Mouse (Mus musculus) cerebellum, adult 2 months (tissue): ENCODE results near the gene Smim4. TPM values are rescaled to one million over a fixed set of nuclear protein-coding genes. Genes with fewer than 3 reads are reported as not detected.

Source experiments
- DNase-seq, 2 experiments: peaks; one replicate each; pipeline ENCODE4 v3.0.0; 2021
- H3K27ac ChIP-seq: fragments of 200-500 bp; 2 replicates; pipeline ENCODE4 v1.5.1; 2012; ENCODE audit warnings: low read length, control low read depth, inconsistent platforms; ENCODE audit not compliant: insufficient read depth
- H3K27me3 ChIP-seq: fragments of 200-500 bp; 2 replicates; pipeline ENCODE4 v1.6.1; 2012; ENCODE audit warnings: inconsistent platforms, mild to moderate bottlenecking, low read length, moderate library complexity; ENCODE audit not compliant: control insufficient read depth, insufficient read depth
- H3K4me1 ChIP-seq: fragments of 200-500 bp; 2 replicates; pipeline ENCODE4 v1.6.1; 2011; ENCODE audit warnings: low read length; ENCODE audit not compliant: control insufficient read depth, insufficient read depth
- H3K4me3 ChIP-seq: fragments of 200-500 bp; replicated peaks from 2 replicates; pipeline ENCODE3; 2011; ENCODE audit warnings: mild to moderate bottlenecking, low read depth, low read length, control low read depth; ENCODE audit not compliant: insufficient read depth
- CTCF ChIP-seq: fragments of 200-500 bp; IDR thresholded peaks from 2 replicates; pipeline ENCODE4 v1.5.1; 2011; ENCODE audit warnings: low read depth, mild to moderate bottlenecking, control low read depth, low read length, moderate library complexity, borderline replicate concordance; ENCODE audit not compliant: insufficient read depth
- POLR2A ChIP-seq: fragments of 200-500 bp; IDR thresholded peaks from 2 replicates; pipeline ENCODE4 v1.6.1; 2011; ENCODE audit warnings: low read length, control low read depth, borderline replicate concordance; ENCODE audit not compliant: insufficient read depth
- WGBS: fragments of 180-500 bp; shearing (Covaris S2); methylation state at CpG from one replicate; pipeline ENCODE4 v1.1.7; 2018; 5-methylcytosine and 5-hydroxymethylcytosine counted together
- polyA plus RNA-seq: library from polyadenylated mRNA; depleted of rRNA; stranded (reverse); fragments of >200 nt; gene quantifications from 2 replicates; pipeline ENCODE4 v1.2.3, GENCODE M21; 2012

The Smim4 gene
- polyA plus RNA-seq, 1 experiment, result 35.3 TPM

- 79% methylated on average over 7 of the region's 7 CpGs for WGBS
- H3K4me1 ChIP-seq, result peaks cover 13% of the 10 kb centered on the region
- H3K4me3 ChIP-seq, result no peak overlapping the region
- H3K27ac ChIP-seq, result no peak overlapping the region
- no peak for DNase-seq
- no peak for TF ChIP-seq POLR2A
- TF ChIP-seq CTCF, result no peak
- no peaks in the 10 kb centered on the region for H3K27me3 ChIP-seq
These were observed 32.4 kb upstream of the Smim4 start for GRCm38 (mm10) chr14:31161191-31161590.

GRCm38 (mm10) chr14:31160196-31161150, 31.7 kb upstream of the Smim4 start:
- Histone ChIP-seq H3K4me3 (no peak overlapping the region), H3K4me1 (peaks cover 10% of the 10 kb centered on the region), H3K27ac (no peak overlapping the region), H3K27me3 (no peaks in the 10 kb centered on the region)
- TF ChIP-seq POLR2A, result no peak
- no peak for TF ChIP-seq CTCF
- DNase-seq, result no peak
- WGBS, result 65% methylated on average over 27 of the region's 27 CpGs

- WGBS, result 56% methylated on average over 11 of the region's 11 CpGs
- Histone ChIP-seq H3K4me1 (no peaks in the 10 kb centered on the region), H3K27me3 (no peaks in the 10 kb centered on the region), H3K27ac (no peak overlapping the region), H3K4me3 (no peak overlapping the region)
- no peak for TF ChIP-seq CTCF
- no peak for TF ChIP-seq POLR2A
- no peak for DNase-seq
These were observed 16.9 kb upstream of the Smim4 start for GRCm38 (mm10) chr14:31145694-31146093.

- no peak for DNase-seq
- Histone ChIP-seq H3K4me3 (no peak overlapping the region), H3K27ac (no peak overlapping the region), H3K4me1 (peaks cover 4% of the 10 kb centered on the region; the same call in 1 of the 2 replicates), H3K27me3 (no peaks in the 10 kb centered on the region)
- 92% methylated on average over 14 of the region's 14 CpGs for WGBS
- TF ChIP-seq POLR2A (no peak), CTCF (no peak)
These were observed 12.3 kb upstream of the Smim4 start for GRCm38 (mm10) chr14:31141011-31141410.

DNA sequence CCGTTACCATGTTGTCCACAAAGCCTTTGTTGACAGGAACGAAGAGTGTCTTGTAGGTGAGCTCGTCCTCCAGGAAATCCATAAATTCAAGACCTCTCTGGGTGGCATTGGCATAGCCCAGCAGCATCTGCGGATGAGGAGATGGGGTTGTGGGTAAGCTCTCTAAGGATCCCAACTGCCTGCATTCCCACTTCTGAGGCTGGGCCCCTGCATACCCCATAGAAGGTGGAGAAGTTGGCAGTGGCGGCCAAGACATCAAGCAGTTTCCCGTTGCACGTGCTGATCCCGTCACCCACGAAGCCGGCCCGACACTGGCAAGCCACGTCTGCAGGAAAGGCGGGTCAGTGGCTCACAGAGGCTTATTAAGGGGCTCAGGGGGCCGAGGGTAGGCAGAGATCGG, 11.4 kb upstream of the Smim4 start:
- H3K4me3 ChIP-seq, result no peak overlapping the region
- no peak overlapping the region for H3K27ac ChIP-seq
- TF ChIP-seq POLR2A (no peak), CTCF (no peak)
- H3K4me1 ChIP-seq, result peaks cover 4% of the 10 kb centered on the region; the same call in 1 of the 2 replicates
- DNase-seq, result no peak
- WGBS, result 84% methylated on average over 15 of the region's 15 CpGs
- H3K27me3 ChIP-seq, result no peaks in the 10 kb centered on the region

GRCm38 (mm10) chr14:31139666-31140065, 10.9 kb upstream of the Smim4 start:
- no peaks in the 10 kb centered on the region for H3K27me3 ChIP-seq
- no peak for DNase-seq
- no peak for TF ChIP-seq POLR2A
- no peak for TF ChIP-seq CTCF
- 91% methylated on average over 12 of the region's 12 CpGs for WGBS
- no peak overlapping the region for H3K4me3 ChIP-seq
- no peak overlapping the region for H3K27ac ChIP-seq
- H3K4me1 ChIP-seq, result peaks cover 4% of the 10 kb centered on the region; the same call in 1 of the 2 replicates

- 88% methylated on average over 9 of the region's 9 CpGs for WGBS
- TF ChIP-seq CTCF (no peak), POLR2A (no peak)
- H3K4me1 ChIP-seq, result peaks cover 4% of the 10 kb centered on the region; the same call in 1 of the 2 replicates
- DNase-seq, result no peak
- H3K27ac ChIP-seq, result no peak overlapping the region
- no peak overlapping the region for H3K4me3 ChIP-seq
- H3K27me3 ChIP-seq, result no peaks in the 10 kb centered on the region
These were observed 10.2 kb upstream of the Smim4 start for GRCm38 (mm10) chr14:31138897-31139429.
